Mouse (Mus musculus): ENCODE results near the gene Mndal. TPM values are rescaled to one million over a fixed set of nuclear protein-coding genes. Genes with fewer than 3 reads are reported as not detected.
"Not testable (repeated sequence)": the region's sequence is repeated elsewhere in the genome, so short reads cannot be mapped to it uniquely, and the experiment has no call there.

Gene Mndal
- total and polyA plus RNA-seq, 2 experiments from 2014 or later, result 0.68 to 2.8 TPM

DNA sequence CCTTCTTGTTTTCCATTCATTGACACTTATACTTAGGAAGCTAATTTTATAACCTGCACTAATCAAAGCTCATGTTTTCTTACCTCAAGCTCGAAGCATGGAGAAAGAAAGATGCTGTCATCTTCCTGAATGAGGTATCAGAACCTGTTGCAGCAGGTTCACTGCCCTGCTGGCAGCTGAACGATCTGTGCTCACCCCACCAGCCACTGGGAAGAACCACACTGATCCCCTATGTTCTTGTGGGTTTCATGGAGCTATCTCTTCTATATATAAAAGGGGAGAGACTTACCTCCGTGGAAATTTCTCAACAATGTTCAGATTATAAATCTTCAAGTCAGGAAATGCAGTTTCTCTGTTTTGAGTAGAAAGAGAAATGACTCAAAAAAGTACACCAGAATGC lies 140.1 kb downstream of the Mndal start:
- H3K27me3 ChIP-seq (ENCODE audit: insufficient read depth, low read length); H3K4me1 ChIP-seq (ENCODE audit: insufficient read depth, low read length); H3K4me2 ChIP-seq (ENCODE audit: low read depth, low read length); H3K36me3 ChIP-seq (ENCODE audit: insufficient read depth, low read length); H3K9ac ChIP-seq (replicated peaks; ENCODE audit: low read length); H3K27ac ChIP-seq; H3K9me3 ChIP-seq (ENCODE audit: low read length); H3K4me3 ChIP-seq (ENCODE audit: low read length); ATAC-seq; DNase-seq (ENCODE audit: low spot score): not testable (repeated sequence)
- WGBS, result 81% methylated on average over 3 of the region's 3 CpGs

DNA sequence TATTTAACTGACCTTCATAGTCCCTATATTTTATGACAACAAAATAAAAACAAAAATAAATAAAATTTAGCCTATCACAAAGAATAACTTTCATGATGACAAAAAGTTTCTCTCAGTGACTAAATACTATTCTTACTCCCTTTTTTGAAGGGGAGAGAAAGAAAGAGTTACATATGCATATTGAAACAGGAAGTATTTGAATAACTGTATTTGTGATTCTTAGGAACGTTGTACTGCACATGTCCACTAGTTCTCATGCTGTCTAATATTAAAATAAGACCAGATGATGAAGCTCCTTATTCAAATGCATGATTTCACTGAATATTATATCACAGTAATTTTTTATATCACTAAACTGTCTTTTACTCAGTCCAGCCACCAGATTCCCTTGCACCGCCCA lies 140.5 kb downstream of the Mndal start:
- not testable (repeated sequence) for H3K36me3 ChIP-seq (ENCODE audit: insufficient read depth, low read length); H3K9me3 ChIP-seq (ENCODE audit: low read length); H3K4me2 ChIP-seq (ENCODE audit: low read depth, low read length); DNase-seq (ENCODE audit: low spot score); H3K27ac ChIP-seq; H3K27me3 ChIP-seq (ENCODE audit: insufficient read depth, low read length); H3K9ac ChIP-seq (replicated peaks; ENCODE audit: low read length); H3K4me1 ChIP-seq (ENCODE audit: insufficient read depth, low read length); H3K4me3 ChIP-seq (ENCODE audit: low read length); ATAC-seq
- WGBS, result 80% methylated on average over 2 of the region's 2 CpGs

Other genes with a start within 250 kb of the Mndal start
- 0.43 and 0.94 TPM in 2 replicates for gene Ifi207, start 200.7 kb downstream of the Mndal start, total RNA-seq (2014; rRNA removed)
- gene Ifi207, start 200.7 kb downstream of the Mndal start, polyA plus RNA-seq (2015; fragmentation: Nextera tagmentation; extraction: Ambion mirVana), result 0.28 and 0.29 TPM in 2 replicates
- 0.26 and 0.50 TPM in 2 replicates for gene Ifi204, start 175.5 kb downstream of the Mndal start, total RNA-seq (2014; rRNA removed)
- 1.2 TPM in 2 replicates for gene Ifi204, start 175.5 kb downstream of the Mndal start, polyA plus RNA-seq (2015; fragmentation: Nextera tagmentation; extraction: Ambion mirVana)
- gene Ifi211, start 29.4 kb downstream of the Mndal start, total RNA-seq (2014; rRNA removed), result 0.14 TPM in 1 of 2 replicates, not detected in the other
- 0.40 and 0.63 TPM in 2 replicates for gene Ifi211, start 29.4 kb downstream of the Mndal start, polyA plus RNA-seq (2015; fragmentation: Nextera tagmentation; extraction: Ambion mirVana)
- gene Ifi203, start 181 bp upstream of the Mndal start, total RNA-seq (2014; rRNA removed), result 1.4 and 1.6 TPM in 2 replicates
- gene Ifi203, start 181 bp upstream of the Mndal start, polyA plus RNA-seq (2015; fragmentation: Nextera tagmentation; extraction: Ambion mirVana), result 2.3 and 2.6 TPM in 2 replicates
- not detected in 2 replicates for gene Ifi202b, start 40.3 kb upstream of the Mndal start, total RNA-seq (2014; rRNA removed)
- 0.16 and 0.28 TPM in 2 replicates for gene Ifi202b, start 40.3 kb upstream of the Mndal start, polyA plus RNA-seq (2015; fragmentation: Nextera tagmentation; extraction: Ambion mirVana)
- not detected in 2 replicates for gene Ifi205, start 89.3 kb upstream of the Mndal start, total RNA-seq (2014; rRNA removed)
- not detected in 2 replicates for gene Ifi205, start 89.3 kb upstream of the Mndal start, polyA plus RNA-seq (2015; fragmentation: Nextera tagmentation; extraction: Ambion mirVana)
- gene Olfr433, start 98.2 kb upstream of the Mndal start, total RNA-seq (2014; rRNA removed), result not detected in 2 replicates
- gene Olfr433, start 98.2 kb upstream of the Mndal start, polyA plus RNA-seq (2015; fragmentation: Nextera tagmentation; extraction: Ambion mirVana), result not detected in 2 replicates
- gene Olfr432, start 106.7 kb upstream of the Mndal start, total RNA-seq (2014; rRNA removed), result not detected in 2 replicates
- gene Olfr432, start 106.7 kb upstream of the Mndal start, polyA plus RNA-seq (2015; fragmentation: Nextera tagmentation; extraction: Ambion mirVana), result not detected in 2 replicates
- gene Olfr430, start 124.1 kb upstream of the Mndal start, total RNA-seq (2014; rRNA removed), result not detected in 2 replicates
- gene Olfr430, start 124.1 kb upstream of the Mndal start, polyA plus RNA-seq (2015; fragmentation: Nextera tagmentation; extraction: Ambion mirVana), result not detected in 2 replicates
- not detected in 2 replicates for gene Olfr429, start 141.8 kb upstream of the Mndal start, total RNA-seq (2014; rRNA removed)
- not detected in 2 replicates for gene Olfr429, start 141.8 kb upstream of the Mndal start, polyA plus RNA-seq (2015; fragmentation: Nextera tagmentation; extraction: Ambion mirVana)
- not detected in 2 replicates for gene Olfr427, start 154.4 kb upstream of the Mndal start, total RNA-seq (2014; rRNA removed)
- not detected in 2 replicates for gene Olfr427, start 154.4 kb upstream of the Mndal start, polyA plus RNA-seq (2015; fragmentation: Nextera tagmentation; extraction: Ambion mirVana)
- not detected in 2 replicates for gene Olfr231, start 178.7 kb upstream of the Mndal start, total RNA-seq (2014; rRNA removed)
- gene Olfr231, start 178.7 kb upstream of the Mndal start, polyA plus RNA-seq (2015; fragmentation: Nextera tagmentation; extraction: Ambion mirVana), result not detected in 2 replicates
- not detected in 2 replicates for gene Olfr424, start 189.0 kb upstream of the Mndal start, total RNA-seq (2014; rRNA removed)
- gene Olfr424, start 189.0 kb upstream of the Mndal start, polyA plus RNA-seq (2015; fragmentation: Nextera tagmentation; extraction: Ambion mirVana), result not detected in 2 replicates
- not detected in 2 replicates for gene Olfr420, start 213.1 kb upstream of the Mndal start, total RNA-seq (2014; rRNA removed)
- not detected in 2 replicates for gene Olfr420, start 213.1 kb upstream of the Mndal start, polyA plus RNA-seq (2015; fragmentation: Nextera tagmentation; extraction: Ambion mirVana)
- not detected in 2 replicates for gene Spta1, start 230.3 kb upstream of the Mndal start, total RNA-seq (2014; rRNA removed)
- 0.04 TPM in 1 of 2 replicates, not detected in the other for gene Spta1, start 230.3 kb upstream of the Mndal start, polyA plus RNA-seq (2015; fragmentation: Nextera tagmentation; extraction: Ambion mirVana)

All from hindbrain, postnatal 0 days (tissue).